Mouse (Mus musculus): ENCODE data around the gene Tmem217. TPM values are rescaled to one million over a fixed set of nuclear protein-coding genes. Genes with fewer than 3 reads are reported as not detected.

The Tmem217 gene
- polyA plus RNA-seq (2014; fragmentation: Illumina TruSeq; extraction: RNeasy Lipid Tissue Mini Kit (QIAGEN cat#74804); ENCODE audit: low read depth, low replicate concordance) = not detected

DNA sequence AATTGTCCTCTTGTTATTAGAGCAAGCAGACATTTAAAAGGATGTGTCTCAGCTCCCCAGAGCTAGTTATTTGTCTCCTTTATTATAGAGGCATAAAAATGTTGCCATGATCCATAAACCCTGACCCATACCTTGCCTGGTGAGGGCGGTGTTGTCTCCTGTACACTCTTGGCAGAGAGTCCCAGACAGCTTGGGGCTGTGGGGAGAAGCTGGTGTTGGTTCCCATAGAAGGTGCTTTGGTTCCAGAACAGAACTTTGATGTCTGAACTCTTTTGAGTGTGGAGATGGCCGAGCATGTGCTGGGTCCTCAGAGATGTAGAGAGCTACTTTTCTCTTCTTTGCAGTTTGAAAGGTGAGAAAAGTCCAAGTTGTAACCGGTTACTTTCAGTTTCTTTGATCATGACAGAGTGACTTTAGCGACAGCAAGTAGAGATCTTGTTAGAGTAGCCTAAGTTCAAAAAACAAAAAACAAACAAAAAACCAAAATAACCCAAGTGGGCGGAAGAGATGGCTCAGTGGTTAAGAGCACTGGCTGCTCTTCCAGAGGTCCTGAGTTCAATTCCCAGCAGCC is at the start of gene Tmem217:
Gene Tmem217, minus strand, starts transcription at position 224 of the 571 bp plus-strand sequence.

GRCm38 (mm10) chr17:29549543-29550428 is 2.4 kb downstream of the Tmem217 start, which contains the start of the genes Gm17657 and Tbc1d22b:
Gene Gm17657, minus strand, starts transcription at chr17:29549638.
Gene Tbc1d22b, plus strand, starts transcription at chr17:29549785.

DNA sequence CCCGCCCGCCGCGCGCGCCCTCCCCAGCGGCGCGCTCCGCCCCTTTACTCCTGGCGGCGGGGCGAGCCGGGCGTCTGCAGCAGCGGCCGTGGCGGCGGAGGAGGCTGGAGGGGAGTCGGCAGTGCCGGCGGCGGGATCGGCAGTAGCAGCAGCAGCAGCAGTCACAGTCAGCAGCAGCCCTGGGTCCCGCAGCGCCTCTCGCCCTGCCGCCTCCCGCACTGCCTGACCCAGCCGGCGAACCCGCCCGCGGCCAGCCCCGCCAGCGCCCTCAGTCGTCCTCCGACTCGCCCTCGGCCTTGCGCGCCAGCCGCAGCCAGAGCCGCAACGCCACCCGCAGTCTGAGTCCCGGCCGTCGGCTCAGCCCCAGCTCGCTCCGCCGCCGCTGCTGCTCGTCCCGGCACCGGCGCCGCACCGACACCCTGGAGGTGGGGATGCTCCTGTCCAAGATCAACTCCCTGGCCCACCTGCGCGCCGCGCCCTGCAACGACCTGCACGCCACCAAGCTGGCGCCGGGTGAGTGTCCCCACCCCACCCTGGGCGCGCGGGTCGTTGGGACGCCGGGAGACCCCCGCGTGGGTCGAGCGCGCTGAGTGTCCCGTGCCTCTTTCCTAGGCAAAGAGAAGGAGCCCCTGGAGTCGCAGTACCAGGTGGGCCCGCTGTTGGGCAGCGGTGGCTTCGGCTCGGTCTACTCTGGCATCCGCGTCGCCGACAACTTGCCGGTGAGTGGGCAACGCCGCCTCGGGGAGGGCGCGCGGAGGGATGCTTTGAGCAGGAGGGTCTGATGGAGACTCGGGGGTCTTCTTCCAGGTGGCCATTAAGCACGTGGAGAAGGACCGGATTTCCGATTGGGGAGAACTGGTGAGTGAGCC is 61.2 kb downstream of the Tmem217 start, which contains the start of gene Pim1:
Gene Pim1, plus strand, starts transcription at position 41 of the 869 bp plus-strand sequence.

Other genes with a start within 250 kb of the Tmem217 start
- 59.2 TPM for gene Pi16, start 234.7 kb downstream of the Tmem217 start, polyA plus RNA-seq (2014; fragmentation: Illumina TruSeq; extraction: RNeasy Lipid Tissue Mini Kit (QIAGEN cat#74804); ENCODE audit: low read depth, low replicate concordance)
- gene Mtch1, start 204.5 kb downstream of the Tmem217 start, polyA plus RNA-seq (2014; fragmentation: Illumina TruSeq; extraction: RNeasy Lipid Tissue Mini Kit (QIAGEN cat#74804); ENCODE audit: low read depth, low replicate concordance) = 193 TPM
- 2.9 TPM for gene Fgd2, start 191.5 kb downstream of the Tmem217 start, polyA plus RNA-seq (2014; fragmentation: Illumina TruSeq; extraction: RNeasy Lipid Tissue Mini Kit (QIAGEN cat#74804); ENCODE audit: low read depth, low replicate concordance)
- 29.5 TPM for gene Pim1, start 61.6 kb downstream of the Tmem217 start, polyA plus RNA-seq (2014; fragmentation: Illumina TruSeq; extraction: RNeasy Lipid Tissue Mini Kit (QIAGEN cat#74804); ENCODE audit: low read depth, low replicate concordance)
- not detected for gene Gm17657, start 2.7 kb downstream of the Tmem217 start, polyA plus RNA-seq (2014; fragmentation: Illumina TruSeq; extraction: RNeasy Lipid Tissue Mini Kit (QIAGEN cat#74804); ENCODE audit: low read depth, low replicate concordance)
- 13.7 TPM for gene Tbc1d22b, start 2.6 kb downstream of the Tmem217 start, polyA plus RNA-seq (2014; fragmentation: Illumina TruSeq; extraction: RNeasy Lipid Tissue Mini Kit (QIAGEN cat#74804); ENCODE audit: low read depth, low replicate concordance)
- 23.1 TPM for gene Rnf8, start 62.4 kb upstream of the Tmem217 start, polyA plus RNA-seq (2014; fragmentation: Illumina TruSeq; extraction: RNeasy Lipid Tissue Mini Kit (QIAGEN cat#74804); ENCODE audit: low read depth, low replicate concordance)
- 1.7 TPM for gene Gm28043, start 62.5 kb upstream of the Tmem217 start, polyA plus RNA-seq (2014; fragmentation: Illumina TruSeq; extraction: RNeasy Lipid Tissue Mini Kit (QIAGEN cat#74804); ENCODE audit: low read depth, low replicate concordance)
- 50.6 TPM for gene Cmtr1, start 108.2 kb upstream of the Tmem217 start, polyA plus RNA-seq (2014; fragmentation: Illumina TruSeq; extraction: RNeasy Lipid Tissue Mini Kit (QIAGEN cat#74804); ENCODE audit: low read depth, low replicate concordance)
- gene Ccdc167, start 164.7 kb upstream of the Tmem217 start, polyA plus RNA-seq (2014; fragmentation: Illumina TruSeq; extraction: RNeasy Lipid Tissue Mini Kit (QIAGEN cat#74804); ENCODE audit: low read depth, low replicate concordance) = 8.6 TPM